Mouse (Mus musculus) E14TG2a.4 (cell line): Measurements from ENCODE around the gene Hint1.

ENCODE experiments used
- CTCF ChIP-seq: conservative IDR thresholded peaks from 2 replicates; pipeline ENCODE4 v1.5.1; 2014; ENCODE audit warnings: low read length
- NANOG ChIP-seq: IDR thresholded peaks from 2 replicates; pipeline ENCODE4 v1.6.1; 2014; ENCODE audit warnings: borderline replicate concordance, low read length, mixed read lengths

DNA sequence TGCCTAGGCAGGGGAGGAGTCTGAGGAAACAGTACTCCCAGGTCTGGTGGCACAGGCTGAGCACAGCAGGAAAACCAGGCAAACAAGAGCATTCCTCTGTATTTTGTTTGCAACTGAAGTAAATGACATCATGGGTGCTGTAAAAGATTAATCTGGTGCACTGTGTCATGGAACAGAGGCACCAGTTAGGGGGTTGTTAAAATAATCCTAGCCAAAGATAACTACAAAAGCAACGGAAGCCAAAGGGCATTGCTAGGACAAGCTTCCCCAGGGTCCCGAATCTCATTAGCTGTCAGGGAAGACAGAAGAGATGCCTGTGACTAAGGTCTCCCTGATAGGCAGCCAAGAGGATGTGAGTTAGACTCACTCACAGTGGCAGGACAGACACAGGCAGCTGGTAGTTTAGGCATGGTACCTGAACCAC, 14.9 kb downstream of the Hint1 start:
- TF ChIP-seq CTCF = no peak
- no peak for TF ChIP-seq NANOG
